Mouse (Mus musculus): ENCODE measurements around the gene Spib. TPM values are rescaled to one million over a fixed set of nuclear protein-coding genes. Genes with fewer than 3 reads are reported as not detected.

Spib gene
- polyA plus RNA-seq (2012; rRNA removed; ENCODE audit: low replicate concordance): 1.2 and 1.3 TPM in 2 replicates

DNA sequence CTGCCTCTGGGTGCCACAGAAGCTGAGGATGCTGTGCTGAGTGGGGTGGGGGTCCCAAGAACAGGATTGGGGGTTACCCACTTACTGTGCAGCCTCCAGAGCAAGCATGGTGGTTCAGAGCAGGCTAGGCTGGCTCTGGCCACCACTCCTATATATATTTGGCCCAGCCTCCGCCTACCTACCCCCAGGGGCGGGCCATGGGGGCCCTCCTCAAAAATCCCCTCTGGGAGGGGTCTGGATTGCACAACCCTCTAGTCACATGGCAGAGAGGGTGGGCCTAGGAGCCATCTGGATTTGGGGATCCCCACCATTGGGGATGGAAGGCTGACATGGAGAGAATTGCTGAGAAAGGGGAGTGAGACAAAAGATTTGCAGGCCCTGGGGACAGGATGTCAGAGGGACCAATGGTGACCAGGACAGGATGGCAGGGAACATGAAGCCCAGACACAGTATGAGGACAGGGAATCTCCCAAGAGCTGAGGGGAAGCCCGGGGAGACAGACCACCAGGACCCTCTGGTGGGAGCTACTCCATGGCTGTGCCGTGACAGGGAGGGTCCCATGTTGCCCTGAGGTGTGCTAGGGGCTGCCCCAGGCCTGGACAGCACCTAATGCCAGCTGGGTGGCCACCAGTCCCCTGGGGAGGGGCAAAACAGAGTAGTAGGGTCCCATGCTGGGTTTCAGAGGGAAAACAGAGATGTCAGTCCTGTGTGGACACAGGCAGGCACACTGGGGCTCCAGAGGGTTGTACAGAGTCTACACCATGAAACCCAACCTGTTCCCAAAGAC is at the start of gene Spib:
Gene Spib (minus strand): TSS at position 126 of the 787 bp plus-strand sequence.

GRCm38 (mm10) chr7:44572213-44572701 is 40.4 kb upstream of the Spib start, which contains the start of gene Napsa:
Gene Napsa (plus strand): TSS chr7:44572380.

GRCm38 (mm10) chr7:44553826-44554225 is 22.0 kb upstream of the Spib start, which contains the start of gene Nr1h2:
Gene Nr1h2 (minus strand): TSS chr7:44553951.

DNA sequence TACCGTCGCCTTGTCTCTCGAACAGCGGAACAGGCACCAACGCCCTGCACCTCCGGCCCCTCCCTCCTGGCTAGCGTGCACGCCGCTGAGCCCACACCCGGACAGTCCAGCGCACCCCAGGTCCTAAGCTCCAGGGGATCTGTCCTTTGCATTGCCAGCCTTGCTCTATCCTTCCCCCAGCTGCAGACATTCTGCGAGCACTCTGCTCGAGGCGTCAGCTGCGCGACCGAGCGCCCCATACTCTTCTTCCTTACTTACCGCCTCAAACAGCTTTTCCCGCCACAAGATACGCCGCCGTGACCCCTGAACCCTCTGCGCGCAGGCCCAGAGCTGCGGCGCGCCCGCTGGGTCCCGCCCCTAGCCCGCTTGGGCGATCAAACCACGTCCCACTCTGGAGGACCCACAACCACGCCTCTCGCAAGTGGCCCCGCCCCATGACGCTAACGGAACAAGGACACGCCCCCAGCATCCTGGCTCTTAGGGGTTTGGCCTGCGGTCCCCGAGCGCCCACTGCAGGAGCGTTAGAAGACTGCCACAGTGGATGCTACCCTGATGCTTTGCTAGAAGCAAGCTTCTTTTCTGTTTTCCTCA is 16.7 kb upstream of the Spib start, which contains the start of gene Pold1:
Gene Pold1 (minus strand): TSS at position 353 of the 591 bp plus-strand sequence.

DNA sequence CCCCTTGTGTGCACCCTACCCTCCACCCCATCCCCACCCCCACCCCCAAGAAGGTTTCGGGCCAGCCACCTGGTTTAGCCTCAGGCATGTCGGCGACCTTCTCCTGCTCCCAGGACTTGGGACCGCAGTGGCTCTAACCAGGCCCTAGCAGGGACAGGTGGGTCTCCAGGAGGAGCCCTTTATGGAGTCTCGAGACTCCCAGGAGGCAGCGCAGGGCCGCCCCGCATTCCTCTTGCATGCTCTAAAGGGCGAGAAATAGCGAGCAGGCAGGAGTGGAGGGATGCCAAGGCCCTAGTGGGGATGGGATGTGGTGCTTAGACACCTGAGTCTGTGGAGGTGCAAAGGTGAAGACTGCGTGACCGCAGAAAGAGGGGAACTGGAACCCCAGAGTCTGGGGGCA is 7.4 kb downstream of the Spib start, which contains the start of gene Mybpc2:
Gene Mybpc2 (minus strand): TSS at position 155 of the 400 bp plus-strand sequence.

GRCm38 (mm10) chr7:44495992-44496770 is 35.7 kb downstream of the Spib start, which contains the start of the genes Emc10 and Fam71e1:
Gene Emc10 (minus strand): TSS chr7:44496529.
Gene Fam71e1 (plus strand): TSS chr7:44496581.

Other genes starting within 250 kb of the Spib start
- 5.1 and 8.4 TPM in 2 replicates for gene Clec11a, start 225.2 kb downstream of the Spib start, polyA plus RNA-seq (2012; rRNA removed; ENCODE audit: low replicate concordance)
- gene Shank1, start 221.8 kb downstream of the Spib start, polyA plus RNA-seq (2012; rRNA removed; ENCODE audit: low replicate concordance): 0.39 and 2.3 TPM in 2 replicates
- gene Syt3, start 148.0 kb downstream of the Spib start, polyA plus RNA-seq (2012; rRNA removed; ENCODE audit: low replicate concordance): 4.7 and 5.8 TPM in 2 replicates
- gene 1700008O03Rik, start 146.3 kb downstream of the Spib start, polyA plus RNA-seq (2012; rRNA removed; ENCODE audit: low replicate concordance): 0.24 and 1.2 TPM in 2 replicates
- 0.97 and 19.6 TPM in 2 replicates for gene Lrrc4b, start 103.1 kb downstream of the Spib start, polyA plus RNA-seq (2012; rRNA removed; ENCODE audit: low replicate concordance)
- 1.6 TPM in 1 of 2 replicates, not detected in the other for gene Aspdh, start 66.7 kb downstream of the Spib start, polyA plus RNA-seq (2012; rRNA removed; ENCODE audit: low replicate concordance)
- gene Josd2, start 64.1 kb downstream of the Spib start, polyA plus RNA-seq (2012; rRNA removed; ENCODE audit: low replicate concordance): 94.8 and 172 TPM in 2 replicates
- 210 and 331 TPM in 2 replicates for gene Emc10, start 35.5 kb downstream of the Spib start, polyA plus RNA-seq (2012; rRNA removed; ENCODE audit: low replicate concordance)
- 7.0 and 10.5 TPM in 2 replicates for gene Fam71e1, start 35.5 kb downstream of the Spib start, polyA plus RNA-seq (2012; rRNA removed; ENCODE audit: low replicate concordance)
- 0.11 and 0.89 TPM in 2 replicates for gene Mybpc2, start 7.4 kb downstream of the Spib start, polyA plus RNA-seq (2012; rRNA removed; ENCODE audit: low replicate concordance)
- 17.5 and 44.4 TPM in 2 replicates for gene Pold1, start 16.8 kb upstream of the Spib start, polyA plus RNA-seq (2012; rRNA removed; ENCODE audit: low replicate concordance)
- gene Nr1h2, start 21.9 kb upstream of the Spib start, polyA plus RNA-seq (2012; rRNA removed; ENCODE audit: low replicate concordance): 133 and 181 TPM in 2 replicates
- 6.0 and 16.0 TPM in 2 replicates for gene Napsa, start 40.3 kb upstream of the Spib start, polyA plus RNA-seq (2012; rRNA removed; ENCODE audit: low replicate concordance)
- gene Kcnc3, start 58.6 kb upstream of the Spib start, polyA plus RNA-seq (2012; rRNA removed; ENCODE audit: low replicate concordance): 2.6 and 7.7 TPM in 2 replicates
- 4.1 and 12.7 TPM in 2 replicates for gene Myh14, start 138.8 kb upstream of the Spib start, polyA plus RNA-seq (2012; rRNA removed; ENCODE audit: low replicate concordance)
- not detected in 2 replicates for gene Izumo2, start 176.7 kb upstream of the Spib start, polyA plus RNA-seq (2012; rRNA removed; ENCODE audit: low replicate concordance)
- 29.0 and 48.8 TPM in 2 replicates for gene Vrk3, start 216.3 kb upstream of the Spib start, polyA plus RNA-seq (2012; rRNA removed; ENCODE audit: low replicate concordance)
- 0.20 and 0.54 TPM in 2 replicates for gene Zfp473, start 219.0 kb upstream of the Spib start, polyA plus RNA-seq (2012; rRNA removed; ENCODE audit: low replicate concordance)

Data from subcutaneous adipose tissue, adult 2 months (tissue).